Mouse (Mus musculus): ENCODE data around the gene Ppp2r1b.

Ppp2r1b gene

GRCm38 (mm10) chr9:50920933-50921895, 76.1 kb downstream of the Ppp2r1b start:
- DNase-seq (ENCODE audit: low spot score), result no peak

- no peak for DNase-seq (ENCODE audit: low spot score)
These were observed 77.5 kb downstream of the Ppp2r1b start for GRCm38 (mm10) chr9:50922363-50923153.

GRCm38 (mm10) chr9:50924454-50924853, 79.4 kb downstream of the Ppp2r1b start:
- DNase-seq (ENCODE audit: low spot score), result no peak

- no peak for DNase-seq (ENCODE audit: low spot score)
These were observed 80.7 kb downstream of the Ppp2r1b start for GRCm38 (mm10) chr9:50925801-50926200.

- DNase-seq (ENCODE audit: low spot score), result no peak
These were observed 84.9 kb downstream of the Ppp2r1b start for GRCm38 (mm10) chr9:50929986-50930385.

DNA sequence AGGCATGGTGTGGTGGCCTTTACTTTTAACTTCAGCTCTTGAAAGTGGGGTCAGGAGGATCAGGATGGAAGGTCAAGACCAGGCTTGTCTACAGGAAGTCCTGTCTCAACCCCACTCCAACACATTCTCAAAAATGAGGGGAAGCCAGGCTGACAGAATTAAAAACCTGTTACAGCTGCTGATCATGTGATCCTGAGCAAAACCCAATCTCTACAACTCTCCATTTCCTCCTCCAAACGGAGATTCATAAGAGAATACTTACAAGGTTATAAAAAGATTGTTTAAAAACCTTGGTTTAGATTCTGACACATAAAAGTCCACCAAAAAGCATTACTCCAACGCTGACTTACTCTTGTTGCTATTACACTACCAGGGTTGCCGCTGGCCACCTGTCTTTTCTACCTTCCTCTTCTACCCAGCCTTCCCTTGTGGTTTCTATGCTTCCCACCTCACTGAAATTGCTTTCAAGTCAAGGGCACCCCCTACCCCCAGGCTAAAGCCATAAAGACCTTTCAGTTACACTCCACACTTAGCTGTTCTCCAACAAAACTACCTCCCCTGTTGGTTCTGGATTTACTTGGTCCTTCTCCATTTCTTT, 96.8 kb downstream of the Ppp2r1b start:
- DNase-seq (ENCODE audit: low spot score), result no peak

DNA sequence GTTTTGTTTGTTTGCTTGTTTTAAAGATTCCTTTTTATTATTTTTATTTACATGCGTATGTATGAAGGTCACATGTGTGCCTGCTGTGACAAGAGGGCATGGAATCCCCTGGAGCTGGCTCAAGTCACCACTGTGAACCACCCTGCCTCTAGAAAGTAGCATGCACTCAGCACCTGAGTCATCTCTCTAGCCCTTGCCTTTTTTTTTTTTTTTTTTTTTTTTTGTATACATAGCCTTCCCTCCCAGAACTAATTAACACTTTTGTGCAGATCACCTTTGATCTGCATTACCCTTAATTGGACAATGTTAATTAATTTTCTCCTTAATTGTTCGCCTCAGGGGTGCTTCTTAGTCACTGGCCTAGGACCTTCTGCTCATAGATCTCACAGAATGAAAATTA, 97.6 kb downstream of the Ppp2r1b start:
- DNase-seq (ENCODE audit: low spot score), result no peak
